Mouse (Mus musculus): ENCODE data around the gene Rln1. TPM values are rescaled to one million over a fixed set of nuclear protein-coding genes. Genes with fewer than 3 reads are reported as not detected.

Gene Rln1
- total and polyA plus RNA-seq, 3 experiments = not detected

DNA sequence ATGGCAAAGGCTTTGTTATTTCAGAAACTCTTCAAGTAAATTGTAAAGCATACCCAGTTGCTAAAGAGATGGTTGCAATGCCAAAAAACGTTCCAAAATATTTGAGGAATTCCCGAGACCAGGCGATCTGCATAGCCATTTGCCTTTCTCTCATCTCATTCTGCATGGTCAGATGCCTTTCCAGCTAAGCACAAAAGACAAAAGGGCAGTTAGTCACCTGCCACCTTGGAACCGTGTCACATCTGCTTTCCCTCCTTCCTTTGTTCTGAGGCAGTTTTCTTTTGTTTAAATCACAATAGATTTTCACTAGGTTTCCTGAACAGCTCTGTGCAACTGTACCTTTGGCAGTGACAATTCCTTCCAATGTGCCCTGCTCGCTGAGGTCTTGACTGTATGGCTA lies 16.5 kb upstream of the Rln1 start:
- no peak overlapping the region for H3K9ac ChIP-seq (ENCODE audit: insufficient read depth, low read depth)
- H3K36me3 ChIP-seq (replicated peaks in 1 of 2; ENCODE audit: control insufficient read depth in 1 of 2, insufficient read depth in 1 of 2, low read length in 1 of 2) = peaks cover 5 to 20% of the 10 kb centered on the region in 2 experiments
- no peak for DNase-seq (ENCODE audit: extremely low read depth)
- dilution Hi-C loops (cut with MboI; ENCODE audit: extremely low pct_ligation_motif_present, extremely low pct_unique_long_range_greater_than_20kb, low sequenced_read_pairs) = no loop called here
- no peak overlapping the region for H3K4me3 ChIP-seq (replicated peaks in 1 of 3; ENCODE audit: low read depth in 2 of 3, low read length in 2 of 3, poor library complexity in 1 of 3)
- in situ Hi-C loops (cut with MboI; ENCODE audit: low pct_ligation_motif_present, low pct_unique_long_range_greater_than_20kb, low sequenced_read_pairs) = loop anchor here (10.0 to 25.0 kb wide), 4 partner anchors 206 to 564 kb away; partner anchors contain the start of genes 9930021J03Rik and Ranbp6
- H3K9me3 ChIP-seq (replicated peaks; ENCODE audit: low read length) = no peaks in the 10 kb centered on the region
- H3K4me1 ChIP-seq (ENCODE audit: control insufficient read depth in 1 of 2, insufficient read depth in 2 of 2) = peaks cover 0 to 3% of the 10 kb centered on the region in 2 experiments; a peak in 1 of 4 replicates
- H3K27ac ChIP-seq (ENCODE audit: insufficient read depth, low read depth) = no peak overlapping the region
- no peaks in the 10 kb centered on the region for H3K79me2 ChIP-seq (replicated peaks; ENCODE audit: control insufficient read depth, extremely low read depth, insufficient read depth, poor library complexity, severe bottlenecking)
- no peaks in the 10 kb centered on the region for H3K27me3 ChIP-seq (replicated peaks)
- H3K4me2 ChIP-seq (ENCODE audit: insufficient read depth, low read depth, poor library complexity, severe bottlenecking) = no peak overlapping the region
- TF ChIP-seq ZC3H11A (IDR thresholded peaks at IDR 0.05; ENCODE audit: low read depth, low read length) (no peak), BHLHE40 (IDR thresholded peaks at IDR 0.05; ENCODE audit: low read depth, low read length) (no peak), PAX5 (IDR thresholded peaks at IDR 0.05; ENCODE audit: low read length) (no peak), NRF1 (IDR thresholded peaks at IDR 0.05; ENCODE audit: low read depth, low read length) (no peak), GABPA (IDR thresholded peaks at IDR 0.05; ENCODE audit: insufficient replicate concordance, low read depth, low read length) (no peak), JUN (IDR thresholded peaks at IDR 0.05; ENCODE audit: insufficient read depth, low read depth, low read length) (no peak), IRF4 (IDR thresholded peaks at IDR 0.05; ENCODE audit: low read depth, low read length) (no peak), MAZ (IDR thresholded peaks at IDR 0.05; ENCODE audit: low read depth, low read length) (no peak), USF1 (IDR thresholded peaks at IDR 0.05; ENCODE audit: low read depth, low read length) (no peak), MAFK (IDR thresholded peaks at IDR 0.05; ENCODE audit: insufficient replicate concordance, low read length) (no peak)

DNA sequence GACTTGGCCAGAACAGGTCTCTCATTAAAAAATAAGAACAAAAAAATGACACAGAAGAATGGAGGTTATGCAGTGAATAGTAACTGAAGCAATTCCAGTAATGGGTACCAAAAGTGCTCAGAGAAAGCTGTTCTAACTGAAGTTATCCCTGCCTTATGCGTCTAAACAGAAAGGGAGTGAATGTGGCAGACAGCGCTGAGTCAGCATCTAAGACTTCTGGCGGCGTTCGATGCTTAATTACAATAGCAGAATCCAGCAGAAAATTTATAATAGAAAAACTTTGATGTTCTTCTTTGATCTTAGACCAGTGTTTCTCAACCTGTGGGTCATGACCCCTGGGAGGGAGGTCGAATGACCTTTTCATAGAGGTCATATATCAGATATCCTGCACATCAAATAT lies 11.2 kb upstream of the Rln1 start:
- no peak overlapping the region for H3K4me2 ChIP-seq (ENCODE audit: insufficient read depth, low read depth, poor library complexity, severe bottlenecking)

DNA sequence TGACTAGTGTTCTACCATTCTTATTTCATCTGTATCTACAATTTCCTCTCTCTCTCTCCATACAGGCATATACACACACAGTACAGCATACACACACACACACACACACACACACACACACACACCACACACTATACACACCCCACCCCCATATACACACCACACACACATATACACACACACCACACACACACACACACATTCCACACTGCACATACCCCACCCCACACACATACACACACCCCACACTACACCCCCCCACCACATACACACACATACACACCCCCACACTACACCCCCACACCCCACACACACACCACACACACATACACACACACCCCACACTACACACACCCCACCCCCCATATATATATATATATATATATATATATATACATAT lies 10.4 kb upstream of the Rln1 start:
- no peak for DNase-seq (ENCODE audit: extremely low read depth)
- Histone ChIP-seq H3K79me2 (replicated peaks; ENCODE audit: control insufficient read depth, extremely low read depth, insufficient read depth, poor library complexity, severe bottlenecking) (no peaks in the 10 kb centered on the region), H3K4me3 (replicated peaks in 1 of 3; ENCODE audit: low read depth in 2 of 3, low read length in 2 of 3, poor library complexity in 1 of 3) (no peak overlapping the region), H3K36me3 (replicated peaks in 1 of 2; ENCODE audit: control insufficient read depth in 1 of 2, insufficient read depth in 1 of 2, low read length in 1 of 2) (peaks cover 2 to 5% of the 10 kb centered on the region in 2 experiments), H3K27ac (ENCODE audit: insufficient read depth, low read depth) (no peak overlapping the region), H3K27me3 (replicated peaks) (no peaks in the 10 kb centered on the region), H3K9me3 (replicated peaks; ENCODE audit: low read length) (no peaks in the 10 kb centered on the region), H3K4me2 (ENCODE audit: insufficient read depth, low read depth, poor library complexity, severe bottlenecking) (no peak overlapping the region), H3K4me1 (ENCODE audit: control insufficient read depth in 1 of 2, insufficient read depth in 2 of 2) (peaks cover 3 to 12% of the 10 kb centered on the region in 2 experiments), H3K9ac (ENCODE audit: insufficient read depth, low read depth) (no peak overlapping the region)
- in situ Hi-C loops (cut with MboI; ENCODE audit: low pct_ligation_motif_present, low pct_unique_long_range_greater_than_20kb, low sequenced_read_pairs) = no loop called here
- no peak for TF ChIP-seq EP300 (IDR thresholded peaks at IDR 0.05; ENCODE audit: low read length)
- TF ChIP-seq RAD21 (IDR thresholded peaks at IDR 0.05; ENCODE audit: low read depth, low read length) = no peak
- TF ChIP-seq ZMIZ1 (IDR thresholded peaks at IDR 0.05; ENCODE audit: low read depth, low read length) = no peak
- TF ChIP-seq RCOR1 (conservative IDR thresholded peaks at IDR 0.05; ENCODE audit: low read depth, low read length) = no peak
- no peak for TF ChIP-seq POLR2A (IDR thresholded peaks at IDR 0.05; ENCODE audit: low read depth, low read length)
- TF ChIP-seq ZNF384 (IDR thresholded peaks at IDR 0.05; ENCODE audit: low read depth, low read length) = no peak
- no peak for TF ChIP-seq E2F4 (IDR thresholded peaks at IDR 0.05; ENCODE audit: insufficient replicate concordance, low read depth, low read length)
- TF ChIP-seq MEF2A (IDR thresholded peaks at IDR 0.05; ENCODE audit: borderline replicate concordance, low read depth, low read length) = no peak
- no peak for TF ChIP-seq SMC3 (IDR thresholded peaks at IDR 0.05; ENCODE audit: low read depth, low read length)
- no peak for TF ChIP-seq KAT2A (IDR thresholded peaks at IDR 0.05; ENCODE audit: insufficient replicate concordance, low read length)
- TF ChIP-seq USF2 (conservative IDR thresholded peaks at IDR 0.05; ENCODE audit: low read depth, low read length) = no peak
- TF ChIP-seq MAFK (IDR thresholded peaks at IDR 0.05; ENCODE audit: insufficient replicate concordance, low read length) = no peak
- dilution Hi-C loops (cut with MboI; ENCODE audit: extremely low pct_ligation_motif_present, extremely low pct_unique_long_range_greater_than_20kb, low sequenced_read_pairs) = no loop called here

More for the DNA sequence above, 11.2 kb upstream of the Rln1 start:
- peak; percentile 75 for TF ChIP-seq MAFK (IDR thresholded peaks at IDR 0.05; ENCODE audit: insufficient replicate concordance, low read length)
- TF ChIP-seq ELF1 (IDR thresholded peaks at IDR 0.05; ENCODE audit: low read depth, low read length) = no peak
- H3K4me3 ChIP-seq (replicated peaks in 1 of 3; ENCODE audit: low read depth in 2 of 3, low read length in 2 of 3, poor library complexity in 1 of 3) = no peak overlapping the region
- no peaks in the 10 kb centered on the region for H3K79me2 ChIP-seq (replicated peaks; ENCODE audit: control insufficient read depth, extremely low read depth, insufficient read depth, poor library complexity, severe bottlenecking)
- H3K27me3 ChIP-seq (replicated peaks) = no peaks in the 10 kb centered on the region
- dilution Hi-C loops (cut with MboI; ENCODE audit: extremely low pct_ligation_motif_present, extremely low pct_unique_long_range_greater_than_20kb, low sequenced_read_pairs) (no loop called here), in situ Hi-C loops (cut with MboI; ENCODE audit: low pct_ligation_motif_present, low pct_unique_long_range_greater_than_20kb, low sequenced_read_pairs) (no loop called here)
- H3K36me3 ChIP-seq (replicated peaks in 1 of 2; ENCODE audit: control insufficient read depth in 1 of 2, insufficient read depth in 1 of 2, low read length in 1 of 2) = peaks cover 5 to 9% of the 10 kb centered on the region in 2 experiments
- peaks cover 3 to 12% of the 10 kb centered on the region in 2 experiments for H3K4me1 ChIP-seq (ENCODE audit: control insufficient read depth in 1 of 2, insufficient read depth in 2 of 2)
- no peak overlapping the region for H3K27ac ChIP-seq (ENCODE audit: insufficient read depth, low read depth)
- no peak overlapping the region for H3K9ac ChIP-seq (ENCODE audit: insufficient read depth, low read depth)
- H3K9me3 ChIP-seq (replicated peaks; ENCODE audit: low read length) = no peaks in the 10 kb centered on the region
- no peak for DNase-seq (ENCODE audit: extremely low read depth)
